Mouse (Mus musculus): ENCODE measurements around the gene 4930579F01Rik.

DNA sequence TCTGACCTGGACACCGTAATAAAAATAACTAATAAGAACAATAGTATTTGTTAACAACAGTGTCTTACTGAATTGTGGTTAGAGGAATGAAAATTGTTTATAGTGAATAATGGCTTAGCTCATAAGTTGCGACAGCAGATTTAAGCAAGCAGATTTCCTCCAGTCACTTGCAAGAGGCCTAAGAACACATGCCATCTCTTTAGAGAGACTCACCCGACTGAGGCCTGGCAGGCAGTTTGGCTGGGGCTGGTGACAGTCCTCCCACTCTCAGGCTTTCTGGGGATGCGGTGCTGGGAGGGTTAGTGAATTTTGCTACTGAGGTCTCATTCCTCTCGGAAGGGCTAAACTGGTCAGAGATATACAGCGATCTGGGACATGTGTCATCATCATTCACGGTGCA, 10.3 kb downstream of the 4930579F01Rik start:
- TF ChIP-seq POLR2A (IDR thresholded peaks at IDR 0.05; ENCODE audit: low read depth, low read length) (no peak), CTCF (conservative IDR thresholded peaks at IDR 0.05; ENCODE audit: insufficient read depth, insufficient read length, low read depth, low read length) (no peak)

Measured in kidney, adult 2 months (tissue).